Mouse (Mus musculus): ENCODE results near the gene Card14.
A peak's percentile ranks its signal among the peaks of the same experiment; 100 is the strongest.
"Not testable (repeated sequence)": the region's sequence is repeated elsewhere in the genome, so short reads cannot be mapped to it uniquely, and the experiment has no call there.

Gene Card14

DNA sequence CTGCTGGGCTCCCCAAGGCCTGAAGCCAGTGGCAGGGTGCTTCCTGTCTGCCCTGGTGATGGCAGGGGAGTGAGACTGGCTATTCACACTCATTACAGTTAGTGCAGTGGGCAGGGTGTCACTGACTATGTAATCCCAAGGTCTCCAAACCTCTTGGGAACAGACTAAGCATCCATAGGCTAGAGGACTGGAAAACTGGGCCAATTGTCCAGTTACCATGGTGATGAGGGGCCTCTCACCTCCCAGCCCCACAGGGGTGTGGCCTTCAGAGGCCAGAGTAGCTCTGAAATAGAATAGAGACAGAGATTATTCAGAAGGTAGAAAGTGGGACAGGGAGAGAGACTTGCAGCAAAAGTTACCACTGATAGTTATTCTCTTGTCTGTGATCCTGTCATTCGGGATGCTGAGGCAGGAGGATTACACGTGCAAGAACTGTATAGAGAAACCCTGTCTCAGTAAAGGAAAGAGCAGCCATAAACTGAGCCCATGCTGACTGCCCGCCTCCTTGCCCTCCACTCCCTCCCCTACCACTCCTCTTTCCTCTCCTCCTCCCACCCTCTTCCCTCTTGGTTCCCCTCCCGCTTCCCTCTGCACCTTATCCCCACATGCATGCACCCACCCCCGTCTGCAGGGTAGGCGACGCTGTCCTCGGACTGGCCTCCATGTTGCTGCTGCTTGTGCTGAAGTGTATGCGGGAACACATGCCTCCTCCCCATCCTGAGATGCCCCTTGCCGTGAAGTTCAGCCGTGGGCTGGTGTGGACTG, 55.4 kb downstream of the Card14 start:
- DNase-seq = no peak

DNA sequence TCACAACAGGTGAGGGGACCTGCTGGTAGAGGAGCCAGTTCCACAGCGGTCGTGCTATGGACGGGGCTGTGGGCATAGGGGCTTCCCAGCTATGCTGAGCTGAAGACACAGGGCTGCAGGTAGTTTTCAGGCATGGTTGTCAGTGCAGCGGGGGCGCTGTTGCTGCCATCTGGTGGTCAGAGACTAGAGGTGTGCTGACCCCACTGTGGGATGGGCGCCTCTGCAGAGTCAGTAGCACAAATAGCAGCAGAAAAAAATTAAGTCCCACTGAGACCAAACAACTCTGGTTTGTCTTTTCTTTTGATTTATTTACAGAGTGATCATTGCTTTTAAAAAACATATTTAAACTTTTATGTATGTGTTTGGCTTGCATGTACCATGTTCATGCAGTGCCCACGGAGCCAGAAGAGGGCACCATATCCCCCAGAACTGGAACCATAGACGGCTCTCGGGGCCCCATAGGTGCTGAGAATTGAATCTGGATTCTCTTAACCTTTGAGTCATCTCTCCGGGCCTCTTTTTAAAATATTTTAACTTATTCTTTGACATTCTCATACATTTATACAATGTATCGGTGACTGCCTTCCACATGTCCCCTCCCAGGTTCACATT, 56.1 kb downstream of the Card14 start:
- DNase-seq = peak; percentile 69

DNA sequence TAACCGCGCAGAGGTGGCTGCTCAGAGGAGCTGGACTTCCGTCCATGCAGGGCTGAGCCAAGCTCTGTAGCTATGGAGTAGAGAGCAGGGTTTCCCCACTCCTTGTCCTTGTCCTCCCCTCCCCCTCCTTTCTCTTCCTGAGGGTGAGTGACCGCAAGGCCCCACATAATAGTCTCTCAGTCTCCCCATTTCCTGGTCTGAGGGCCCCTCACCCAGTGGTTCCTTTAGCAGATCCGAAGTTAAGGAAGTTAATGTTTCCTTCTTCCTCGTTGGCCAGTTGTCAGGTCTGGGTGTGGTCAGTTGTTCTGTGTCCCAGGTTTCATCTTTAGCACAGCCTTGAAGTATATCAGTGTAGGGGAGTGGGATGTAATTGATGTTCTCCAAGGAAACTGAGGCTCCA, 67.9 kb downstream of the Card14 start:
- no peak for DNase-seq

DNA sequence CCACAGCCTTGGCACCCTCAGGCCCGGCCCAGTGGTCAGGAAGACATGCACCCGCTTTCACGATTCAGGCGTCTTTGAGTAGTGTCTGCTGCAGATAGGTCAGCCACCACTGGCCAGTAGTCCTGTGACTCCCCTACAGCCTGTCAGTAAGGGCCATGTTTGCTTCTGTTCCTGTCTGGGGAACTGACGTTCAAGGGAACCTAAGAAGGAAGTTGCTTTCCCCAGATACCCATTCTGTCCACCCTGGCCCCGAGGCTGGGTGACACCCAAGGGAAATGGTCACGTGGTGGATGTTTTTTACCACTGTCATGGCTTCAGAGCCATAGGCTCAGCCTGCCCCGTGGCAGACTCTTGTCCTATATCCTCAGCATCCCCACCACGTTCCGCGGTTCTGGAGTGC, 69.8 kb downstream of the Card14 start:
- DNase-seq = no peak

DNA sequence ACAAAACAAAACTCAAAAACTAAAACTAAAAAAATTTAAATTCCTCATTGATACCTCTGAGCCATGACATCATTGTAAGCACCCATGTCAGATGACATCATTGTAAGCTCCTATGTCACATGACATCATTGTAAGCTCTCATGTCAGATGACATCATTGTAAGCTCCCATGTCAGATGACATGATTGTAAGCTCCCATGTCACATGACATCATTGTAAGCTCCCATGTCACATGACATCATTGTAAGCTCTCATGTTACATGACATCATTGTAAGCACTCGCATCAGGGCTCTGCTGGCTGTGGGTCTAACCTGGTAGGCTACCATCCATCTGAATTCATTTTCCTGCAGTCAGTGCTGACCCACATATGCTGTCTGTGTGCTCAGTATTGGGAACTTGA, 71.0 kb downstream of the Card14 start:
- no peak for DNase-seq

DNA sequence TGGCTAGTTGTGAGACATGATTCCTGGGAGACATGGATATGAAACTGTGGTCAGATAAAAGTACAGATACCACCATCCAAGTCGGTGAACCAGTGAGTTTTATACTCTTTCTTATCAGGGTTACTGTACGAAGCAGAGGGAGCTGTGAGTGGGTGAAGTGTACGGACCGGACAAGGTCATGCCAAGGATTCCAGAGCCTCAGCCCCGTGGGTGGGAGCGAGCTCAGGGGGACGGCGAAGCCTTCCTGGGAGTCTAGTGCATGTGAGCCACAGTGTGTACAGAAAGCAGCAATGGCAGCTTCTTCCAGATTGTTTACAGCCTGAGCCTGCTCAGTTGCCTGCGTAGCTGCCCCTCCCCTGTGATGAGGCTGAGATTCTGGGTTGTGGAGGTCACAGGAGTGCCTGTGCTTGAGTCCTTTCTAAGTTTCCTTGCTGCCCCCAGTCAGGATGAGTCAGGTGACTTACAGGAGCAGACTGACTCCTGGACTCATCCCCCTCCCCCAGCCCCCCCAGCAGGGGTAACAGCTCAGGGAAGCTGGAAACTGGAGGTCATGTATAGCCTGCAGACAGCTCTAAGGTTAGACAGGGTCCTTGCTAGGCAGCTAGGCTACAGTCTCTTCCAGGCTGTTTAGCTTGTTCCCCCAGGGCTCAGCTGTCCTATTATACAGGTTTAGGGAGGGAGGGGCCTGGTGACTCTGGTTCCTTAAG, 74.2 kb downstream of the Card14 start:
- no peak for DNase-seq

DNA sequence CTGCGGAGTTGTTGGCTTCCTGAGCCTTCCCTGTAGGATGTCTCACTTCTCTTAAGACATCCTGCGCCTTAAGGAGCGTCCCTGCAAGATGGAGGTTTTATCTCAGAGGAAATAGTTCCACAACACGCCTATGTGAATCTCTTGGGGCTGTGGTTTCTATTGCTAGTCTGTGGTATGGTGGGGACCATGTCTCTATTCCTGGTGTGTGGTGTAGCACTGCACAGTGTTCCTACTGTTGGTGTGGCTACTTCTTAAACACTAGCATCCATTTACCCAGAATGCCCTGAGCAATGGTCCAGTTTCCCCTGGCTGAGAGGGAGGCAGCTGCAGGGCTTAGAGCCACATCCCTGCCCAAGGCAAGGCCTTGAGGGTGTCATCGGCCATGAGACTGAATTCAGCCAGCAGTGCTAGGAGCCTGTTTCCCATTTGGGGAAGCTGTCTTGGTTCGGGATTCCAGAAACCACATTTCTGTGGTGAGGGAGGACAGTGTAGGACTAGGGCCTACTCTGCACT, 74.8 kb downstream of the Card14 start:
- no peak for DNase-seq

DNA sequence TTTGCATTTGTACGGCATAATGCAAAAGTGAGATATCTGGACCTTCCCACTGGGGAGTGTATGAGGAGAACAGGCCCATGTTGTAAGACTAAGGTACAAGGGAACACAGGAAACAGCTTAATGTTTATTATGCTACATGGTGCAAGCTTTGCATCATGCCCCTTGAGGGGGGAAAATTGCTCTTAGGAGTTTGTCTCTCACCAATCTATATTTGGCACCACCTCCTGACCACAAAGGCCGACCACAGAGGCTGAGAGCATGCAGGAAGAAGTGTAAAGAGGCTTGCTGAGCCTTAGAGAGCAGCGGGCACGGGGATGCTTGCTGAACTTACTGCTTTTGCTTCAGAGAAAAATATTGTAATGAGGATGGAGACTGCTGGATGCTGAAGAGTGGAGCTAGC, 77.3 kb downstream of the Card14 start:
- DNase-seq = no peak

DNA sequence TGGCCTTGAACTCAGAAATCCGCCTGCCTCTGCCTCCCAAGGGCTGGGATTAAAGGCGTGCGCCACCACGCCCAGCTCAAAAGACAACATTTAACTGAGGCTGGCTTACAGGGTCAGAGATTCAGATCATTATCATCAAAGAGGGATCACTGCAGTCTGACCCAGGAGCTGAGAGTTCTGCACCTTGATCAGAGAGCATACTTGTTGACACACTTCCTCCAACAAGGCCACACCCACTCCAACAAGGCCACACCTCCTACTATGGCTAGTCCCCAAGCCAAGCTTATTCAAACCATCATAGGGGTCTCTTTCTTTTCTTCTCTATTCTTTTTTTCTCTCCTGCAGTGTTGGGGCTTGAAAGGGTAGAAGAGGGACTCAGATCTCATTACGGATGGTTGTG, 78.7 kb downstream of the Card14 start:
- DNase-seq = no peak

DNA sequence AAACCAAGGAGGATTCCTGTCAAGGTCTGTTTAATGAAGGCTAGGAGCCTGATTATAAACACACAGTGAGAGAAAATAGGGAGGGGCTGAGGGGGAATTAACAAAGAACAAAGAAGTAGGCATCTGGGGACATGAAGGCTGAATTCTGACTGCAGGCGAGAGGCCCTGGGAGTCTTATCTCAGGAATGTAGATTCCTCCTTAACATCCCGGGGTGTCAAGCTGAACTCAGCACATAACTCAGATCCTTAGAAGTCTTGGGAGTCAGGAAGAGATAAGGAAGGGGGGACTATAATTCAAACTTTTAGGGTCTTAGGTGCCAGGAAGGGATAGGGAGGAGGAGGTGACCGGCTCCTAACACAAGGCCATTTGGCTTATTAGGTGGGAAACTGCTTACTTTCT, 79.7 kb downstream of the Card14 start:
- DNase-seq = not testable (repeated sequence)

DNA sequence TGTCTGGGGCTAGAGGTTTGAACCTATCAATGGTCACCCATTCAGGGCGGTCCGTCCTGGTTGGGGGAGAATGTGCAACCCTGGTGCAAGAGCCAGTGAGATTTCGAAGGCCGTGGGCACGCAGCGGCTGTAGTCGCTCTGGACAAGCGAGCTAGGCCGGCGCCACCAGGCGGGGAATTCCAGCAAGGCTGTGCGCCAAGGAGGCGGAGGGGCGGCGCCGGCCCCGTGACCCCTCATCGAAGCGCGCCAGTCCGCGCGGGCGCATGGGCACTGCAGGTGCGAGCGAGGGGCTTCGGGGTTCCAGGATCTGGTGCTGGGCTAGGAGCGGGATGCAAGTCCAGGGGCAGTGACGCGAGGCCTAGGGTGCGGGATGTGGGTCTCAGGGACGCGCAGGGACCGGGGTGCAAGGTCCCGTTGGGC, 82.3 kb downstream of the Card14 start:
- DNase-seq = peak; percentile 61

DNA sequence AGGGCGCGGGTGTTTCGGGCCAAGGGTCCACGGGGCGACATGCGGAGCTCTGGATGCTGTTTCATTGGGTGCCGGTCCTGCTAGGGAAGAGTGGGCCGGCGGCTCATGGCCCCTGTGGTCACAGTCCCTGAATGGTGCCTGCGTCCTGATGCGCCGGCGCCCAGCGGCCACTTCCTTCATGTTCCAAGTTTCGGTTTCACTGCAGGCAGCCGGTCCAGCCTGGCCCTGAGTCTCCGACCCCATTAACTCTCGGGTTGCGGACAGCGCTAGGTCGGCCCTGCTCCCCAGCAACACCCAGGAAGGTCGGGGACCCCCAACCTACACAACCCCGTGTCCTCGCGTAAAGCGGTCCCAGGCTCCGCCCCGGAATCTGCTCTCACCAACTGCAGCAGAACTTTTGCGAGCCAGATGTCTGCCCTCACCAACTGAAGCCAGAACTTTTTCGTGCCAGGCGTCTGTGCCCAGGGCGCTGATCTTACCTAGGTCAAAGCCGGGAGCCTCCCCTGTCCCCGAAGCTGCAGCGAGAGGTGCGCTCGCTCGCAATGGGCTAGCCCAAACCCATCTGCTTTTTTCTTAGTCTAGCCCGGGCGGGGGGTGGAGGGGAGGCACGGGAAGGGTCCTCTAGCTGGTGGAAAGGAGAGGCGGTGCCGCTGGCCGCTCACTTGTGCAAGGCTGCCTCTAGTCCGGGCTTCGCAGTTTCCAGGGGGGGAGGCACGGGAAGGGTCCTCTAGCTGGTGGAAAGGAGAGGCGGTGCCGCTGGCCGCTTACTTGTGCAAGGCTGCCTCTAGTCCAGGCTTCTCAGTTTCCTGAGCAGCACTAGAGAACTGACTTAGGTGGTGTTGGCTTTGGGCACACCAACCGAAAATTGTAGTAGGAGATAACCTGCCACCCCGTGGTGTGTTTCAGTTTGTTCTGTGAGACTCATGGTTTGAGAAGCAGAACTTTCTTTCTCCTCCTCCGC, 83.0 kb downstream of the Card14 start:
- DNase-seq = peak; percentile 25

DNA sequence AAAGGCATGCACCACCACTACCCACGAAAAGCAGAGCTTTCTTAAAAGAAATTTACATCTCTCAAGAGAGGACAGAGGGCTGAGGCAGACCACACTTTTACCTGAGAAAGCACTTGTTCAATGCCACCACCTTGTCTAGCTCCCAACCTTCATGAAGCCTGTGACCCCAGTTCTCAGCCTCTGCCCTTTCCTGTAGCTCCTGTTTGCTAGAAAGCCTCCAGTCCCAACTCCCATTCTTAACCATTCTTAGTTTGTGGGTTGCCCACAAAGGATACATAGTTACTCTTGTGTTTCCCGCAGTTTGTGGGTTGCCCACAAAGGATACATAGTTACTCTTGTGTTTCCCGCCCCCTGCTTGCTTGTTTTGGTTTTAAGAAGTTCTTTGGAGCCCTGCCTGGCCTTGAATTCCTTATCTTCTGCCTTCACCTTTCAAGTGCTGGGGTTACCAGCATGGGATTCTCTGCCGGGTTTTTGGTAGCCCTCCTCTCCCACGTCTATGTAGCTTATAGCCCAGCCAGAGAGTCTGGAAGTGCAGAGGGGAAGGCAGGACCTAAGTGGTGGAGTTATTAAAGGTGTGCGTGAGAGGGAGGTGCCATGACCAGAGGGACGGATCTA, 83.9 kb downstream of the Card14 start:
- no peak for DNase-seq

DNA sequence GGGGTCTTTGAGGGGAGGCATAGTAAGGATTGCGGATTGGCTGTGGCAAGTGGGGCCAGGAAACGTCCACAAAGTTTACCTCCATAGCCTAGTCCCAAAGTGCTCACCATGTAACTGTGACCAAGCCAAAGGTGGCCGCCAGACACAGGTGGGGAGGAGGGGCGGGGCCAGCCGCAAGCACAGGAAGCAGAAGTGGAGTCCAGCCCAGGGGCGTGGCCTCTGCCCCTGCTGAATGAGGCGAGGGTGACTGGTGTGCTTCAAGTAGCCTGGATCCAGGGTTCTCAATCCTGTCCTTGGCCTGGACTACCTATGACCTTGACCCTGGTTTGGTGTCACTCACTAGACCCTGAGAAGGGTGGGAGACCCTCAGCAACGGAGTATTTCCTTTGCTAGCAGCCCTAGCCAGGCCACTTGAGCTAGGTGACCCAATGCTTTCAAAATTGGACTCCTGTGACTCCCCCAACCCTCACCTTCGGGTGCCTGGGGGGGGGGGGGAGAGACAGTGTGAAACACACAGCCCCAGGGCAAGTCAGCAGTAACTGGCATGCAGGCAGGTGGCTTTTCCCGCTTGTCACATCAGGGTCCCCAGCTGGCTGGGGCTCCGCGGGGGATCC, 84.5 kb downstream of the Card14 start:
- DNase-seq = no peak

DNA sequence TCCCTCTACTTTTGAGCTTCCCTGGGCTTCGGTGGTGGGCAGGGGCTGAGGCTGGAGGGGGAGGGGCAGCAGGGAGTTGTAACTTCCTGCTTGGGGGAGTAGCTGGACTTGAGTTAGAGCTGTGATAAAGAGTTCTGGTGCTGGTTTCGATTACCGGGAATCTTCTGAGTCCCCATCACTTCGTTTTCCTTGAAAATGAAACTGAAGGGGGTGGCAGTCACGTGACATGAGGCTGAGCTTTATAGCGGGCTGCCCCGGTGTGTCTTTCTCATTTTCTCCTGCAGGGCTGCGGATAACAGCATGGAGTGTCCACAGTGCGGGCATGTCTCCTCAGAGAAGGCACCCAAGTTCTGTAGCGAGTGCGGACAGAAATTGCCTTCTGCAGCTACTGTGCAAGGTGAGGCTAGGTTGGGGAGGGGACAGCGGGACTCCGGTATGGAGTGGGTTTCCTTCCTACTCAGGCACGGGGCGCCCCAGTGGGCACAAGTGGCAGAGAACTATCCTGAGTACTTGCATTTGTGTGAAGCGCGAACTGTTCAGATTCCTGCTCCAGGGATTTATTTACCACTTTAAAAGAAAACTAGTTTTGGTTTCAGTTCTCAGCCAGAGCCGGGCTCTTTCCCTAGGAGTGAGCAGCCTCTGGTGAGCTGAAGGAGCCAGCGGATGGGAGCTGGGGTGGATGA, 85.4 kb downstream of the Card14 start, which contains the start of gene Rnf213:
Rnf213 (plus strand) TSS at position 301 of the 683 bp plus-strand sequence.
- peak; percentile 24 for DNase-seq

DNA sequence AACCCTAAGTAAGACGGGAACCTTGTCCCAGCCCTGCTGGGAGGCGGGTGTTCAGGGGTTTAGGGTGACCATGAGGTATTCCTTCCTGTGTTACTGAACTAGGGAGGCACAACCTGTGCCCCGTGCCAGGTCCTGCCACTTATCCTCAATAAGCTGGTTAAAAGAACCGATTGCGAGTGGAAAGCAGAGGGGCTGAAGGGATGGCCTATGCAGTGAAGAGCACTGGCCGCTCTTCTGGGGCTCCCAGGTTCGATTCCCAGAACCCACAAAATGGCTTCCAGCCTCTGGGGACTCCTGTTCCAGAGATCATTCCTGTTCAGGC, 85.9 kb downstream of the Card14 start:
- no peak for DNase-seq

DNA sequence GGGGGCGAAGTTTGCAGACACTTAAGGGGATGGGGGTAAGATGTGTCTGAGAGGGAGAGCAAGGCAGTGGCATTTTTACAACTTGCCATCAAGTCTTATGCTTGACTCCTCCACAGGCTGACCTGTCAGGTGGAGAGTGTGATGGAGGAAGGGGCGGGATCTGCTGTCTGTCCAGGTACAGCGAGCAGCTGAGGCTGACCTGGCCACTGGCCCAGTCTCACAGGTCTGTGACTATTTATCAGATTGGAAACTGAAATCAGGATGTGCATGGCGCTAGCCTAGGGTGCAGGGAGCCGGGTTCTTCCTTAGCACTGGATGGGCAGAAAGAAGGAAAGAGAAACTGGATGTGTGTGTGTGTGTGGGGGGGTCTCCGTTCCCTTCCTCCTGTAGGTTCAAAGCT, 86.6 kb downstream of the Card14 start:
- DNase-seq = no peak
